In the genomic region with DNA sequence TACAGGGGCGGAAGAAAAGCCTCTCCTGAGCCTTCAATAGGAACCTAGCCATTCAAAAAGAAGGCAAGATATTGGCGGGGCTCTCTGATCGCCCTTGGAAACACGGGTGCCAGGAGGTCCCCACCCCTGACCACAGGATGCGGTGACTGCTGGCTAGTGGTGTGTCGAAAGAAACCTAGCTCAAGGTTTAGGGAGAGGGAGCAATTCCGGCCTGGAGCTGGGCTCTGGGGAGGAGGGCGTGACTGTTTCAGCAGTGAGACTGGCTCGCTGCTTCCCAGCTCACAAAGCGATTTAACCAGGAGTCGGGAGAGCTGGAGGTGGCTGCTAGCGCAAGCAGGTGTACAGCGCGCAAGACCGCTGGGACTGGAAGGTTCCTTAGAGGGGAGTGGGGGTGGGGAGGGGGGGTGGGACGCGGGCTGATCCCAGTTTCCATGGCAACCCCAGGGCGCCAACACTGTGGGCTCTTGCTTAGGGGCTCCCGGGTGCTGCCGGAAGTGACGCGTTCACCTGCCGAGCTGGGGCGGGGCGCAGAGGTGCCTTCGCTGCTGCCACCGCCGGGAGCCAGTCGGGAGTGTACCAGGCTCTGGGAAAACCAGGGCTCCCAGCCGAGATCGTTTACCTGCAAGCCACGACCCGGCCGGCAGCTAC, we compare ENCODE assay signal across 8 mouse cellular contexts. TPM values are rescaled to one million over a fixed set of nuclear protein-coding genes. Genes with fewer than 3 reads are reported as not detected.
DNase-seq lines count a peak whose midpoint lies in the region; ATAC-seq and TF ChIP-seq lines count a peak whose summit lies in the region.

Gene Cxadr (plus strand): TSS at position 307 of the 648 bp plus-strand sequence.

- no peaks in the 10 kb centered on the region for H3K36me3 ChIP-seq in ES-Bruce4 (ENCODE audit: control insufficient read depth, insufficient read depth, low read length, poor library complexity, severe bottlenecking)
- H3K36me3 ChIP-seq in forebrain, embryonic 14.5 days (ENCODE audit: control insufficient read depth, insufficient read depth, low read length) = no peaks in the 10 kb centered on the region; the same call in 1 of the 2 replicates
- H3K36me3 ChIP-seq in liver, postnatal 0 days (replicated peaks; ENCODE audit: insufficient read depth, low read length) = no peaks in the 10 kb centered on the region; the same call in 1 of the 2 replicates
- H3K36me3 ChIP-seq in neural tube, embryonic 13.5 days = no peaks in the 10 kb centered on the region

- peak within 1 kb of the TSS; percentile 90 for H3K4me3 ChIP-seq in ES-Bruce4 (ENCODE audit: low read depth, low read length)
- H3K4me3 ChIP-seq in brown adipose tissue, adult 24 weeks (ENCODE audit: insufficient read depth, low read depth, low read length) = peak within 1 kb of the TSS; percentile 77
- peak within 1 kb of the TSS; percentile 94 for H3K4me3 ChIP-seq in forebrain, embryonic 14.5 days (ENCODE audit: low read depth, low read length)
- H3K4me3 ChIP-seq in liver, postnatal 0 days (ENCODE audit: low read depth, low read length) = peak within 1 kb of the TSS; percentile 76
- peak within 1 kb of the TSS; percentile 93 for H3K4me3 ChIP-seq in neural tube, embryonic 13.5 days

- peak within 1 kb of the TSS; percentile 83 for H3K9ac ChIP-seq in ES-Bruce4 (ENCODE audit: low read depth, poor library complexity, severe bottlenecking)
- peak within 1 kb of the TSS; percentile 97 for H3K9ac ChIP-seq in forebrain, embryonic 14.5 days (ENCODE audit: low read length)
- H3K9ac ChIP-seq in liver, postnatal 0 days (replicated peaks) = peak within 1 kb of the TSS; percentile 86
- peak within 1 kb of the TSS; percentile 91 for H3K9ac ChIP-seq in neural tube, embryonic 13.5 days

- H3K27me3 ChIP-seq in ES-Bruce4 (ENCODE audit: control insufficient read depth, insufficient read depth, low read length, poor library complexity, severe bottlenecking) = no peaks in the 10 kb centered on the region
- no peaks in the 10 kb centered on the region for H3K27me3 ChIP-seq in forebrain, embryonic 14.5 days (replicated peaks; ENCODE audit: control insufficient read depth, insufficient read depth, low read length)
- peaks cover 13% of the 10 kb centered on the region for H3K27me3 ChIP-seq in liver, postnatal 0 days (ENCODE audit: insufficient read depth, low read length)
- no peaks in the 10 kb centered on the region for H3K27me3 ChIP-seq in neural tube, embryonic 13.5 days

- H3K9me3 ChIP-seq in ES-Bruce4 (replicated peaks; ENCODE audit: control insufficient read depth, insufficient read depth, low read length, poor library complexity, severe bottlenecking) = no peaks in the 10 kb centered on the region
- H3K9me3 ChIP-seq in forebrain, embryonic 14.5 days (replicated peaks; ENCODE audit: control insufficient read depth, low read length) = no peaks in the 10 kb centered on the region
- H3K9me3 ChIP-seq in liver, postnatal 0 days (ENCODE audit: low read length) = no peaks in the 10 kb centered on the region
- no peaks in the 10 kb centered on the region for H3K9me3 ChIP-seq in neural tube, embryonic 13.5 days

- peak; percentile 96 for ATAC-seq in forebrain, embryonic 14.5 days
- ATAC-seq in liver, postnatal 0 days = peak; percentile 84
- ATAC-seq in neural tube, embryonic 13.5 days (ENCODE audit: low read depth) = peak; percentile 97

- DNase-seq in forebrain, embryonic 14.5 days (ENCODE audit: low spot score) = peak; percentile 95
- peak; percentile 74 for DNase-seq in heart, postnatal 4 days
- DNase-seq in layer of hippocampus, adult 18-20 months (ENCODE audit: low spot score in 2 of 2) = peak; percentile 69 to 82
- peak; percentile 81 for DNase-seq in liver, postnatal 0 days
- peak; percentile 82 for DNase-seq in thymus, postnatal 0 days (ENCODE audit: low spot score)

- TF ChIP-seq POLR2A in ES-Bruce4 (IDR thresholded peaks at IDR 0.05; ENCODE audit: insufficient read depth, low read length) = no peak

- H3K4me1 ChIP-seq in ES-Bruce4 (ENCODE audit: control insufficient read depth, insufficient read depth, low read length) = peaks cover 1% of the 10 kb centered on the region
- no peaks in the 10 kb centered on the region for H3K4me1 ChIP-seq in brown adipose tissue, adult 24 weeks (ENCODE audit: control insufficient read depth, insufficient read depth, insufficient read length, low read length)
- peaks cover 12% of the 10 kb centered on the region for H3K4me1 ChIP-seq in forebrain, embryonic 14.5 days (ENCODE audit: control insufficient read depth, insufficient read depth, low read length)
- peaks cover 15% of the 10 kb centered on the region for H3K4me1 ChIP-seq in liver, postnatal 0 days (ENCODE audit: insufficient read depth)
- H3K4me1 ChIP-seq in neural tube, embryonic 13.5 days (replicated peaks) = peaks cover 43% of the 10 kb centered on the region

- no peak for TF ChIP-seq EP300 in ES-Bruce4 (IDR thresholded peaks at IDR 0.05; ENCODE audit: insufficient read depth, low read depth, low read length)
- TF ChIP-seq EP300 in liver, postnatal 0 days (IDR thresholded peaks at IDR 0.05; ENCODE audit: low read depth) = no peak

- peak within 1 kb of the TSS; percentile 73 for H3K4me2 ChIP-seq in forebrain, embryonic 14.5 days (ENCODE audit: low read length)
- peak within 1 kb of the TSS; percentile 78 for H3K4me2 ChIP-seq in liver, postnatal 0 days (ENCODE audit: low read depth, low read length)
- peak within 1 kb of the TSS; percentile 78 for H3K4me2 ChIP-seq in neural tube, embryonic 13.5 days

- no peak for TF ChIP-seq CTCF in ES-Bruce4 (IDR thresholded peaks at IDR 0.05; ENCODE audit: low read depth, low read length)
- TF ChIP-seq CTCF in liver, postnatal 0 days (IDR thresholded peaks at IDR 0.05; ENCODE audit: low read depth) = no peak

- WGBS in forebrain, embryonic 14.5 days = under 1% methylated on average over 32 of the region's 34 CpGs
- under 1% methylated on average over 32 of the region's 34 CpGs for WGBS in liver, postnatal 0 days (ENCODE audit: insufficient replicate concordance)
- under 1% methylated on average over 34 of the region's 34 CpGs for WGBS in neural tube, embryonic 13.5 days

- peak within 1 kb of the TSS; percentile 57; the same call in 1 of the 2 replicates for H3K27ac ChIP-seq in ES-Bruce4 (ENCODE audit: insufficient read depth, low read length)
- peak within 1 kb of the TSS; percentile 45 for H3K27ac ChIP-seq in brown adipose tissue, adult 24 weeks (replicated peaks; ENCODE audit: low read depth, low read length)
- peak within 1 kb of the TSS; percentile 94 for H3K27ac ChIP-seq in forebrain, embryonic 14.5 days (ENCODE audit: low read depth, low read length)
- H3K27ac ChIP-seq in liver, postnatal 0 days (ENCODE audit: low read depth) = peak within 1 kb of the TSS; percentile 92
- peak within 1 kb of the TSS; percentile 94 for H3K27ac ChIP-seq in neural tube, embryonic 13.5 days (replicated peaks)

RNA-seq across cellular contexts. Expression of gene Cxadr, which starts in this region (rescaled TPM):
- 24.4 and 26.1 TPM in 2 replicates for polyA plus RNA-seq in ES-Bruce4 (2011; ENCODE audit: insufficient read depth, insufficient read length, low read depth, missing spikeins)
- polyA plus RNA-seq in brown adipose tissue, adult 24 weeks (2012; ENCODE audit: insufficient read depth, insufficient read length, missing spikeins) = 30.3 and 30.8 TPM in 2 replicates
- polyA plus RNA-seq in forebrain, embryonic 14.5 days (2014; fragmentation: Nextera tagmentation; extraction: Ambion mirVana) = 105 and 122 TPM in 2 replicates
- 10 to 100 TPM; 43.7 to 47.3 TPM for total RNA-seq in heart, postnatal 4 days (2021)
- 10 to 100 TPM; 11.2 to 12.8 TPM for total RNA-seq in layer of hippocampus, adult 18-20 months (2021)
- polyA plus RNA-seq in liver, postnatal 0 days (2015; fragmentation: Nextera tagmentation; extraction: Ambion mirVana) = 24.7 and 27.1 TPM in 2 replicates
- polyA plus RNA-seq in neural tube, embryonic 13.5 days (2015; fragmentation: Nextera tagmentation; extraction: Ambion mirVana) = 92.8 and 105 TPM in 2 replicates
- polyA plus RNA-seq in thymus, postnatal 0 days (2015; fragmentation: Nextera tagmentation; extraction: Ambion mirVana) = 3.6 and 4.0 TPM in 2 replicates

Comparison
In these comparisons a context has a peak if more than half of its experiments do, and no peak if none do; other contexts are left out.
1. Peak in every context shown above with its lines: DNase-seq, ATAC-seq, H3K4me3 ChIP-seq and H3K27ac ChIP-seq.